Mouse (Mus musculus) lung, embryonic 15.5 days (tissue): ENCODE data around the gene Hsd17b3. TPM values are rescaled to one million over a fixed set of nuclear protein-coding genes. Genes with fewer than 3 reads are reported as not detected.
"Not testable (repeated sequence)": the region's sequence is repeated elsewhere in the genome, so short reads cannot be mapped to it uniquely, and the experiment has no call there.

Experiments used
- ATAC-seq: fragments of 200-750 bp; cut with Nextera tagmentation; 2 replicates; pipeline ENCODE4 v1.8.0; 2017; ENCODE audit warnings: moderate number of reproducible peaks, borderline replicate concordance; ENCODE audit not compliant: low FRiP score, low TSS enrichment; ENCODE audit errors: extremely low read depth
- H3K27ac ChIP-seq: fragments of 300-500 bp; sonication (generic); 2 replicates; pipeline ENCODE4 v1.5.1; 2015; ENCODE audit warnings: moderate library complexity, mild to moderate bottlenecking, inconsistent platforms
- H3K27me3 ChIP-seq: fragments of 300-500 bp; sonication (generic); 2 replicates; pipeline ENCODE4 v1.6.1; 2015; ENCODE audit warnings: inconsistent platforms
- H3K36me3 ChIP-seq: fragments of 300-500 bp; sonication (generic); 2 replicates; pipeline ENCODE4 v1.6.1; 2015; ENCODE audit warnings: inconsistent platforms
- H3K4me1 ChIP-seq: fragments of 300-500 bp; sonication (generic); 2 replicates; pipeline ENCODE4 v1.6.1; 2015; ENCODE audit warnings: inconsistent platforms
- H3K4me2 ChIP-seq: fragments of 300-500 bp; sonication (generic); 2 replicates; pipeline ENCODE4 v1.6.1; 2015; ENCODE audit warnings: inconsistent platforms, mild to moderate bottlenecking, moderate library complexity
- H3K4me3 ChIP-seq: fragments of 300-500 bp; sonication (generic); 2 replicates; pipeline ENCODE4 v1.5.1; 2015; ENCODE audit warnings: mild to moderate bottlenecking, inconsistent platforms
- H3K9ac ChIP-seq: fragments of 300-500 bp; sonication (generic); 2 replicates; pipeline ENCODE4 v1.6.1; 2015; ENCODE audit warnings: inconsistent platforms
- H3K9me3 ChIP-seq: fragments of 300-500 bp; sonication (generic); 2 replicates; pipeline ENCODE4 v1.6.1; 2016; ENCODE audit warnings: inconsistent platforms
- WGBS: fragments of 180-500 bp; shearing (Covaris S2); methylation state at CpG from one replicate; pipeline ENCODE4 v1.1.7; 2015; 5-methylcytosine and 5-hydroxymethylcytosine counted together
- polyA plus RNA-seq: library from polyadenylated mRNA; unstranded; fragments of >200 nt; fragmentation: Nextera tagmentation; extraction: Ambion mirVana; gene quantifications from 2 replicates; pipeline ENCODE4 v1.2.1, GENCODE M21; 2015

Gene Hsd17b3
- polyA plus RNA-seq, 1 experiment from 2014 or later = not detected

- Histone ChIP-seq H3K4me1 (peaks cover 11% of the 10 kb centered on the region; the same call in 1 of the 2 replicates), H3K4me3 (no peak overlapping the region), H3K9me3 (no peaks in the 10 kb centered on the region), H3K36me3 (no peaks in the 10 kb centered on the region), H3K4me2 (no peak overlapping the region), H3K27ac (peak overlapping the region; percentile 93), H3K27me3 (no peaks in the 10 kb centered on the region), H3K9ac (0 out of 2 replicates have a peak overlapping the region, but pooled peaks have one; percentile 10)
- WGBS = 37% methylated on average over 16 of the region's 16 CpGs
- ATAC-seq = no peak
These were observed 7.8 kb downstream of the Hsd17b3 start for GRCm38 (mm10) chr13:64081012-64081919.

GRCm38 (mm10) chr13:64077591-64077990 lies 11.4 kb downstream of the Hsd17b3 start:
- Histone ChIP-seq H3K36me3 (no peaks in the 10 kb centered on the region), H3K9me3 (no peaks in the 10 kb centered on the region), H3K9ac (no peak overlapping the region), H3K4me1 (peaks cover 11% of the 10 kb centered on the region; the same call in 1 of the 2 replicates), H3K4me3 (no peak overlapping the region), H3K27ac (no peak overlapping the region), H3K27me3 (no peaks in the 10 kb centered on the region), H3K4me2 (no peak overlapping the region)
- WGBS = 71% methylated on average over 5 of the region's 5 CpGs
- ATAC-seq = no peak

GRCm38 (mm10) chr13:64076074-64076473 lies 13.0 kb downstream of the Hsd17b3 start:
- Histone ChIP-seq H3K27me3 (no peaks in the 10 kb centered on the region), H3K27ac (no peak overlapping the region), H3K4me1 (peaks cover 2% of the 10 kb centered on the region; the same call in 1 of the 2 replicates), H3K4me2 (no peak overlapping the region), H3K9ac (no peak overlapping the region), H3K4me3 (no peak overlapping the region), H3K36me3 (no peaks in the 10 kb centered on the region), H3K9me3 (no peaks in the 10 kb centered on the region)
- ATAC-seq = no peak
- 75% methylated on average over 4 of the region's 4 CpGs for WGBS

- Histone ChIP-seq H3K36me3 (no peaks in the 10 kb centered on the region), H3K4me1 (no peaks in the 10 kb centered on the region), H3K4me3 (no peak overlapping the region), H3K9ac (no peak overlapping the region), H3K9me3 (no peaks in the 10 kb centered on the region), H3K4me2 (no peak overlapping the region), H3K27me3 (no peaks in the 10 kb centered on the region), H3K27ac (no peak overlapping the region)
- ATAC-seq = no peak
- 15% methylated on average over 3 of the region's 3 CpGs for WGBS
These were observed 22.4 kb downstream of the Hsd17b3 start for GRCm38 (mm10) chr13:64066653-64067052.

- ATAC-seq = no peak
These were observed 24.8 kb downstream of the Hsd17b3 start for GRCm38 (mm10) chr13:64064276-64064675.

GRCm38 (mm10) chr13:64060935-64061506 lies 28.0 kb downstream of the Hsd17b3 start:
- Histone ChIP-seq H3K9ac (no peak overlapping the region), H3K9me3 (no peaks in the 10 kb centered on the region), H3K4me2 (no peak overlapping the region), H3K27me3 (no peaks in the 10 kb centered on the region), H3K36me3 (no peaks in the 10 kb centered on the region), H3K4me3 (no peak overlapping the region), H3K4me1 (no peaks in the 10 kb centered on the region; the same call in 1 of the 2 replicates), H3K27ac (no peak overlapping the region)
- WGBS = 87% methylated on average over 5 of the region's 5 CpGs
- ATAC-seq = no peak

More at GRCm38 (mm10) chr13:64064276-64064675, 24.8 kb downstream of the Hsd17b3 start:
- Histone ChIP-seq H3K27me3 (no peaks in the 10 kb centered on the region), H3K9me3 (no peaks in the 10 kb centered on the region), H3K27ac (no peak overlapping the region), H3K4me2 (no peak overlapping the region), H3K4me3 (no peak overlapping the region), H3K36me3 (no peaks in the 10 kb centered on the region), H3K9ac (no peak overlapping the region), H3K4me1 (no peaks in the 10 kb centered on the region)

GRCm38 (mm10) chr13:64053959-64054358 lies 35.1 kb downstream of the Hsd17b3 start:
- no peaks in the 10 kb centered on the region for H3K27me3 ChIP-seq
- no peaks in the 10 kb centered on the region for H3K9me3 ChIP-seq
- no peak for ATAC-seq
- no peak overlapping the region for H3K4me2 ChIP-seq
- H3K36me3 ChIP-seq = no peaks in the 10 kb centered on the region
- no peak overlapping the region for H3K4me3 ChIP-seq
- no peaks in the 10 kb centered on the region; the same call in 1 of the 2 replicates for H3K4me1 ChIP-seq
- WGBS = 22% methylated on average over 1 of the region's 1 CpGs
- no peak overlapping the region; the same call in 1 of the 2 replicates for H3K27ac ChIP-seq
- H3K9ac ChIP-seq = no peak overlapping the region

GRCm38 (mm10) chr13:64052281-64052680 lies 36.7 kb downstream of the Hsd17b3 start:
- WGBS = 70% methylated on average over 2 of the region's 2 CpGs
- H3K9me3 ChIP-seq, H3K4me1 ChIP-seq, H3K4me3 ChIP-seq, H3K4me2 ChIP-seq, H3K27ac ChIP-seq, ATAC-seq, H3K36me3 ChIP-seq, H3K9ac ChIP-seq, H3K27me3 ChIP-seq: not testable (repeated sequence)

- Histone ChIP-seq H3K9me3 (no peaks in the 10 kb centered on the region), H3K36me3 (no peaks in the 10 kb centered on the region), H3K27me3 (no peaks in the 10 kb centered on the region), H3K9ac (no peak overlapping the region), H3K27ac (no peak overlapping the region), H3K4me3 (no peak overlapping the region), H3K4me1 (no peaks in the 10 kb centered on the region), H3K4me2 (no peak overlapping the region)
- no peak for ATAC-seq
- WGBS = 69% methylated on average over 4 of the region's 4 CpGs
These were observed 38.1 kb downstream of the Hsd17b3 start for GRCm38 (mm10) chr13:64050895-64051294.

GRCm38 (mm10) chr13:64049535-64049934 lies 39.5 kb downstream of the Hsd17b3 start:
- no peak for ATAC-seq
- H3K27ac ChIP-seq = no peak overlapping the region
- H3K36me3 ChIP-seq = no peaks in the 10 kb centered on the region
- no peaks in the 10 kb centered on the region for H3K4me1 ChIP-seq
- no peak overlapping the region for H3K4me3 ChIP-seq
- H3K27me3 ChIP-seq = no peaks in the 10 kb centered on the region
- H3K4me2 ChIP-seq = no peak overlapping the region
- H3K9ac ChIP-seq = no peak overlapping the region
- H3K9me3 ChIP-seq = no peaks in the 10 kb centered on the region

- Histone ChIP-seq H3K27me3 (no peaks in the 10 kb centered on the region), H3K9me3 (no peaks in the 10 kb centered on the region), H3K4me2 (no peak overlapping the region), H3K27ac (no peak overlapping the region), H3K36me3 (no peaks in the 10 kb centered on the region), H3K4me1 (no peaks in the 10 kb centered on the region), H3K9ac (no peak overlapping the region), H3K4me3 (no peak overlapping the region)
- WGBS = 92% methylated on average over 2 of the region's 2 CpGs
- no peak for ATAC-seq
These were observed 40.6 kb downstream of the Hsd17b3 start for GRCm38 (mm10) chr13:64048467-64048866.

- Histone ChIP-seq H3K9ac (no peak overlapping the region), H3K9me3 (no peaks in the 10 kb centered on the region), H3K36me3 (no peaks in the 10 kb centered on the region), H3K4me2 (peak overlapping the region; percentile 21; the same call in 1 of the 2 replicates), H3K27me3 (no peaks in the 10 kb centered on the region), H3K4me3 (no peak overlapping the region), H3K27ac (peak overlapping the region; percentile 53), H3K4me1 (peaks cover 33% of the 10 kb centered on the region)
- ATAC-seq = no peak
- WGBS = 22% methylated on average over 10 of the region's 10 CpGs
These were observed 49.1 kb downstream of the Hsd17b3 start for GRCm38 (mm10) chr13:64039976-64040375.
